Mouse (Mus musculus) intestine, embryonic 15.5 days (tissue): Measurements from ENCODE around the gene Arrdc5. TPM values are rescaled to one million over a fixed set of nuclear protein-coding genes. Genes with fewer than 3 reads are reported as not detected.

Source experiments
- ATAC-seq: fragments of 200-750 bp; cut with Nextera tagmentation; 2 replicates; pipeline ENCODE4 v1.8.0; 2017; ENCODE audit warnings: moderate TSS enrichment, moderate library complexity
- H3K27ac ChIP-seq: fragments of 300-500 bp; sonication (generic); 2 replicates; pipeline ENCODE4 v1.5.1; 2015; ENCODE audit warnings: mild to moderate bottlenecking, inconsistent platforms
- H3K27me3 ChIP-seq: fragments of 300-500 bp; sonication (generic); replicated peaks from 2 replicates; pipeline ENCODE4 v1.6.1; 2015; ENCODE audit warnings: inconsistent platforms
- H3K36me3 ChIP-seq: fragments of 300-500 bp; sonication (generic); 2 replicates; pipeline ENCODE4 v1.6.1; 2015; ENCODE audit warnings: inconsistent platforms
- H3K4me1 ChIP-seq: fragments of 300-500 bp; sonication (generic); replicated peaks from 2 replicates; pipeline ENCODE4 v1.6.1; 2015; ENCODE audit warnings: inconsistent platforms
- H3K4me2 ChIP-seq: fragments of 300-500 bp; sonication (generic); replicated peaks from 2 replicates; pipeline ENCODE4 v1.6.1; 2015; ENCODE audit warnings: mild to moderate bottlenecking, inconsistent platforms
- H3K4me3 ChIP-seq: fragments of 300-500 bp; sonication (generic); replicated peaks from 2 replicates; pipeline ENCODE4 v1.5.1; 2015; ENCODE audit warnings: inconsistent platforms
- H3K9ac ChIP-seq: fragments of 300-500 bp; sonication (generic); 2 replicates; pipeline ENCODE4 v1.6.1; 2015; ENCODE audit warnings: inconsistent platforms
- H3K9me3 ChIP-seq: fragments of 300-500 bp; sonication (generic); 2 replicates; pipeline ENCODE4 v1.6.1; 2016; ENCODE audit warnings: inconsistent platforms
- whole genome bisulfite sequencing: fragments of 180-500 bp; shearing (Covaris S2); methylation state at CpG from one replicate; pipeline ENCODE4 v1.1.7; 2015; 5-methylcytosine and 5-hydroxymethylcytosine counted together
- polyA plus RNA-seq: library from polyadenylated mRNA; unstranded; fragments of >200 nt; fragmentation: Nextera tagmentation; extraction: Ambion mirVana; gene quantifications from 2 replicates; pipeline ENCODE4 v1.2.1, GENCODE M21; 2015

Arrdc5 gene
- polyA plus RNA-seq, 1 experiment from 2014 or later = not detected

DNA sequence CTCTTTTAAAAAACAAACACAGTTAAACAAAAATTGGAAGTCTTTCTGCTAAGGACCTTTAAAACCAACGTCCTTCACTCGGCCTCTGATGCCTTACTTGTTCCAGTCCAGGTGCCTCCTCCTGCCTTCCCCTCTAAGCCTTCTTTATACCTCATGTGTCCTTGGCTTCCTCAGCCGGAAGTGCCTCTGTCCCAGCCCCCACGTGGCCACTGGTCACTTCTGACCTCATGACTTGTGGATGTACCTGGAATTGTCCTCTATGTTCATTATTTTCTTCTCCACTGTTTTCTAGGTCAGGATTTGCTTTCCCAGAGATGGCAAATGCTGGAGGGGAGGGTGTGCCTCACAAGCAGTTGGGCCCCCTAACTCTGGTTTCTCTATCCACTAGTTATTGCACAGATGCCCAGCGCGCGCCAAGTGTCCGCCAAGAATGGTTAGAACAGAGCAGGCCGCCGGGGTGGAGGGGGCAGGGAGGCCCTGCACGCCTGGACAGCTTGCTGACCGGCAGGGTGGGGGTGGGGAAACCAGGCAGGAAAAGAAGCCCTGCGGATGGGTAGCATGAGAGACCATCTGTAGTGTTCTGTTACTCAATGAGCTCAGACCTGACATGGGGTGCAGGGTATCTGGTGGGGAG lies 2.4 kb upstream of the Arrdc5 start:
- Histone ChIP-seq H3K27ac (peak overlapping the region; percentile 92), H3K27me3 (no peaks in the 10 kb centered on the region), H3K4me2 (peak overlapping the region; percentile 95), H3K9me3 (no peaks in the 10 kb centered on the region), H3K36me3 (peaks cover 2% of the 10 kb centered on the region; the same call in 1 of the 2 replicates), H3K9ac (peak overlapping the region; percentile 67; the same call in 1 of the 2 replicates), H3K4me1 (peaks cover 36% of the 10 kb centered on the region), H3K4me3 (peak overlapping the region; percentile 71; the same call in 1 of the 2 replicates)
- ATAC-seq = peak; percentile 16
- 23% methylated on average over 13 of the region's 13 CpGs for WGBS

DNA sequence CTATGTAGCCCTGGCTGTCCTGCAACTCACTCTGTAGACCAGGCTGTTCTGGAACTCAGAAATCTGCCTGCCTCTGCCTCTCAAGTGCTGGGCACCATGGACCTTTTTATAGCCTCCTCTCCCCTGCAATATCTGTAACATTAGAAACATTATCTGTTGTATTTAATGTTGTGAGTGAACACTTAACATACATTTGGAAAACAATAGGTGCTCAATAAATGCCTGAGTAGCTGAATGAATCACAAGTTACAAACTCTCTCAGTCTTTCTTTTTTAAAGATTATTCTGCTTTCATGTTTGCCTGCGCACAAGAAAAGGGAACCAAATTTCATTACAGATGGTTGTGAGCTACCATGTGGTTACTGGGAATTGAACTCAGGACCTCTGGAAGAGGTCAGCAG lies 1.8 kb downstream of the Arrdc5 start:
- no peaks in the 10 kb centered on the region for H3K36me3 ChIP-seq
- H3K4me1 ChIP-seq = peaks cover 9% of the 10 kb centered on the region
- no peak overlapping the region for H3K9ac ChIP-seq
- H3K4me2 ChIP-seq = no peak overlapping the region
- no peaks in the 10 kb centered on the region for H3K9me3 ChIP-seq
- no peaks in the 10 kb centered on the region for H3K27me3 ChIP-seq
- ATAC-seq = no peak
- WGBS = 91% methylated on average over 1 of the region's 1 CpGs
- H3K27ac ChIP-seq = no peak overlapping the region
- no peak overlapping the region for H3K4me3 ChIP-seq

DNA sequence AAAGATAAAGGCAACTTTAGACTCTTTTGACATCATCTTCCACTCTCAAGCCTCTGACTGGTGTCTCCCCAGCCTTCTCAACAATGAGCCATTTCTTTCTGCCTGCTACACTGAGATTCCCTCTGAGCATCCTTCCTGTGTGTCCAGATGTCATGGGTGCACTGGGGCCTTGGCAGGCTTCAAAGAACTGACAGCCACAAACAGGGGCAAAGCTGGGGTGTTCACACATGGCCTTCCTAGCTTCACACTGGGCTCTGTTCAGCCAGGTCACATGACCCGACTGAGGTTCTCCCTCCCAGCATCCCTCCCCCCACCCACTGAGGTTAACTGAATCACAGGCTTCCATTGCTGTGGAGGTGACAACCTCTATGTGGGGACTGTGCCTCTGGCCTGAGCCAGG lies 3.9 kb downstream of the Arrdc5 start:
- Histone ChIP-seq H3K27me3 (no peaks in the 10 kb centered on the region), H3K4me3 (no peak overlapping the region), H3K36me3 (no peaks in the 10 kb centered on the region), H3K9me3 (no peaks in the 10 kb centered on the region), H3K4me1 (peaks cover 4% of the 10 kb centered on the region), H3K4me2 (no peak overlapping the region), H3K9ac (no peak overlapping the region), H3K27ac (no peak overlapping the region)
- no peak for ATAC-seq
- WGBS = 44% methylated on average over 1 of the region's 1 CpGs

- no peak overlapping the region for H3K27ac ChIP-seq
- H3K4me1 ChIP-seq = peaks cover 12% of the 10 kb centered on the region
- no peak overlapping the region for H3K9ac ChIP-seq
- no peaks in the 10 kb centered on the region for H3K36me3 ChIP-seq
- WGBS = 89% methylated on average over 19 of the region's 19 CpGs
- no peak for ATAC-seq
- no peak overlapping the region for H3K4me3 ChIP-seq
- no peaks in the 10 kb centered on the region for H3K27me3 ChIP-seq
- H3K9me3 ChIP-seq = no peaks in the 10 kb centered on the region
- no peak overlapping the region for H3K4me2 ChIP-seq
Observed at GRCm38 (mm10) chr17:56294241-56294640, 5.8 kb downstream of the Arrdc5 start.

DNA sequence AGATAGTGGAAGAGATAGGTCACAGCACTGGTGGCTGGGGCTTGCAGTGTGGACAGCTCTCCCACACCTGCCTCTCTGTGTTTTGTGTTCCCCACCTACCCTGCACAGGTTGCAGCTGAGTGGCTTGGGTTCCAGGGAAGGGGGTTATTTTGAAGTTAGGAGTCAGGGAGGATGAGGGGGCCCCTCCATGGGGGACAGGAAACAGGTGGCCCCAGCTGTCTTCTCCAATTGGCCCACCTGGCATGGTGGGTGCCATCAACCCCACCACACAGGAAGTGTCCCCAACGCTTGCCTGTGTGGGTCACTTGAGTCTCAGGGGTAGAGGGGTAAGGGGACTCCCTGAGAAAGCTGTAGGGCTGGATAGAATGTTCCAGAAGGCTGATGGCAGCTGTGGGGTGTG lies 6.8 kb downstream of the Arrdc5 start:
- no peak for ATAC-seq
- 77% methylated on average over 1 of the region's 1 CpGs for WGBS
- H3K4me2 ChIP-seq = no peak overlapping the region

GRCm38 (mm10) chr17:56292531-56293222 lies 7.4 kb downstream of the Arrdc5 start, which contains the start of gene Plin3:
TSS of gene Plin3 (minus strand) at chr17:56292873.
- Histone ChIP-seq H3K4me1 (peaks cover 28% of the 10 kb centered on the region), H3K9me3 (no peaks in the 10 kb centered on the region), H3K27ac (peak within 1 kb of the TSS; percentile 95; the same call in 1 of the 2 replicates), H3K4me3 (no peak within 1 kb of the TSS), H3K27me3 (no peaks in the 10 kb centered on the region), H3K9ac (no peak within 1 kb of the TSS), H3K36me3 (no peaks in the 10 kb centered on the region), H3K4me2 (no peak within 1 kb of the TSS)
- WGBS = 93% methylated on average over 4 of the region's 4 CpGs
- ATAC-seq = no peak

More for the DNA sequence above, 6.8 kb downstream of the Arrdc5 start:
- Histone ChIP-seq H3K9ac (no peak overlapping the region), H3K9me3 (no peaks in the 10 kb centered on the region), H3K36me3 (no peaks in the 10 kb centered on the region), H3K27me3 (no peaks in the 10 kb centered on the region), H3K4me1 (peaks cover 22% of the 10 kb centered on the region), H3K4me3 (no peak overlapping the region), H3K27ac (no peak overlapping the region)

GRCm38 (mm10) chr17:56291826-56292475 lies 8.1 kb downstream of the Arrdc5 start:
- Histone ChIP-seq H3K9ac (no peak overlapping the region), H3K4me2 (no peak overlapping the region)

DNA sequence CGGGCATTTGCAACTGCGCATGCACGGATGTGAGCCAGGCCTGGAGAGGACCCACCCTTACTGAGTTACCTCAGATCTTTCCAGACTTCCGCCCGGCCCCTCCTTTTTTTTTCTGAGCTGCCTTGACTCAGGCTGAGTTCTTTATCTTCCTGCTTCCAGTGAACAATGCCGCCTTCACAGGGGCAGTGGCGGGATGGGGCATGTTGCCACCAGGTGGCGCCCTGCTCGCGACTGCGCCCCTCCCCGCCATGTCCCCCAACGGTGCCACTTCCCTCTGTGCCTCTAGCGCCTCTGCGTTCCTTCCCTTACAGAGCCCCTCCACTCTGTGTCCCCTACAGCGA lies 8.9 kb downstream of the Arrdc5 start:
- Histone ChIP-seq H3K4me1 (peaks cover 37% of the 10 kb centered on the region), H3K27me3 (no peaks in the 10 kb centered on the region)

More at GRCm38 (mm10) chr17:56291826-56292475, 8.1 kb downstream of the Arrdc5 start:
- H3K36me3 ChIP-seq = peaks cover 1% of the 10 kb centered on the region; the same call in 1 of the 2 replicates
- no peak for ATAC-seq
- no peak overlapping the region for H3K4me3 ChIP-seq
- H3K27ac ChIP-seq = peak overlapping the region; percentile 95; the same call in 1 of the 2 replicates
- H3K4me1 ChIP-seq = peaks cover 33% of the 10 kb centered on the region
- no peaks in the 10 kb centered on the region for H3K9me3 ChIP-seq
- no peaks in the 10 kb centered on the region for H3K27me3 ChIP-seq
- WGBS = 82% methylated on average over 7 of the region's 7 CpGs

DNA sequence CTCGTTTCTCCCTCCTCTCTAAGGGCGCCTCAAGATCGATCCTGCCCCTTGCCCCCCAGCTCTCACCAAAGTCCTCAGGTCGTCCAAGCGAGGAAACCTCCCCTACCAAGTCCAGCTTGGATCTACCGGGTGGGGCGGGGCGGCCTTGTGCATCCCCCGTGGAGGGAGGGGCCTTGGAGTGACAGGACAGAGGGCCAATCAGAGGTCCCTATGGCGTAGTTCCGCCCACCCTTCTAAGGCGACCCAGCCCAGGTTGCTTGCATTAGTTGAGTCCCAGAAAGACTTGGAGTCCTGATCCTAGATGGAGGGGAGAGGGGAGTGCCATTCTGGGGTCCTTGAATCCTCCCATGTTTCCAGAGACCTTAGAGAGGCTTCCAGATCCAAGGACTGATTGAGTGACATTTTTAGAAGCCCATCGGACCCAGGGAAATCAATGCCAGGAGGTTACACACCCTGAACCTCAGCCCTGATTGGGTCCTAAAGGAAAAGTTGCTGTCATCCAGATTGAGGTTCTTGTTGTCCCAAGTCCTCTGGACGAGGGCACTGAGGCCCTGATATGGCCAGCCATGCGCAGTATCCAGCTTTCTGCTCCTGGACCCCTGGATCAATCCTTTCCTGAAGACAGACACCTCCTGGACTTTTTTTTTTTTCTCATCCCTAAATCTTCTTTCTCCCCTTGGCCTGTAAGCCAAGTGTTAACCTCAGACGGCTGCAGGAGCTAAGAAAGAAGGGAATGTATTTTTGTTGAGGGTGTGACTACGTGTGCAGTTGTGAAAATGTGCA lies 9.5 kb downstream of the Arrdc5 start:
- peak overlapping the region; percentile 51 for H3K4me3 ChIP-seq
- H3K9ac ChIP-seq = peak overlapping the region; percentile 62
- no peaks in the 10 kb centered on the region for H3K27me3 ChIP-seq
- ATAC-seq = peak; percentile 89
- peak overlapping the region; percentile 95 for H3K27ac ChIP-seq
- H3K4me2 ChIP-seq = peak overlapping the region; percentile 79
- no peaks in the 10 kb centered on the region for H3K9me3 ChIP-seq
- H3K36me3 ChIP-seq = peaks cover 13% of the 10 kb centered on the region
- 2% methylated on average over 17 of the region's 17 CpGs for WGBS
- H3K4me1 ChIP-seq = peaks cover 37% of the 10 kb centered on the region

More for the DNA sequence above, 8.9 kb downstream of the Arrdc5 start:
- no peaks in the 10 kb centered on the region for H3K9me3 ChIP-seq
- WGBS = under 1% methylated on average over 16 of the region's 16 CpGs
- ATAC-seq = peak; percentile 84
- peak overlapping the region; percentile 95 for H3K27ac ChIP-seq
- peak overlapping the region; percentile 79 for H3K4me2 ChIP-seq
- peak overlapping the region; percentile 35; the same call in 1 of the 2 replicates for H3K9ac ChIP-seq
- H3K4me3 ChIP-seq = peak overlapping the region; percentile 51
- H3K36me3 ChIP-seq = peaks cover 8% of the 10 kb centered on the region

DNA sequence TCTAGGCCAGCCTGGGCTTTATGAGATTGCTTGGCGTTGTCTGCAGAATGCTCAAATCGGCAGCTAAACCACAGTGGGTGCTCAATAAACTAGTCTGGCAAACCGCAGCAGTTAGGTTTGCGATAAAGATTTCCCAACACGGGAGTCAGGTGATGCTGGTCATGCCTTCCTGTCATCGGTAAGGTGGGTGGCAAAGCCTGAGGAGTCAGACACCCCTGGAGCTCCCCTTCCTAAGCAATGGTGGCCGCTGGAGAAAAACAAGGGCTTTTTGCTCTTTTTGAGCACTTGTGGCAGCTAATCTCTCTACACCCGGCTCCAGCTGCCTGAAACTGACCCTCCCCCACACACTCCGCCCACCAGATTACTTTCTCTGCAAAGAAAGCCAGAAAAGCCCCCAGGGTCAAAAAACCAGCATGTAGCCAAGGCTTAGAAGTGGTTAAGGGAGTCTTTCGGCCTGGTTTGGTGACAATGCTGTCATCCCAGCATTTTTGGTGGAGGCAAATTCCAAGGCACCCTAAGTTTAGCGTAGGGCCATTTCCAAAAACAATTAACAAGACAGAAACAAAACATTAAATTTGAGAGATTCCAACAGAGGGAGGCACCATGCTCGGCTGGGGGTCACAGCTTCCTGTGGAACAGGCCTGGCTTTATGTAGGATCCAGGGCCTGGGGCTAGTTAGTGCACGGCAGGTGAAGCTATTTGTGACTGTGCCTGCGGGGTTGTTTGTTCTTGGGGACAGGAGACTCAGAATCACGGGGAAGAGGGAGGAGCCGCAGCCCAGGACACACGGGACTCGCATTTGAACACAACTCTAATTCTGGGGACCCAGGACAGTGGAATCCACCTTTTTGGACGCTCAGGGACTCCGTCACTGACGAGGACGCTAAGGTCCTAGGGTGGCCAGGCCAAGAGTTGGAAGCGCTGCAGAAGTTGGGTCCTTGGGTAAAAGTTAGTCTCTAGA lies 10.4 kb downstream of the Arrdc5 start:
- H3K4me3 ChIP-seq = peak overlapping the region; percentile 51
- H3K36me3 ChIP-seq = peaks cover 22% of the 10 kb centered on the region
- WGBS = 4% methylated on average over 23 of the region's 23 CpGs
- H3K27me3 ChIP-seq = no peaks in the 10 kb centered on the region
- no peaks in the 10 kb centered on the region for H3K9me3 ChIP-seq
- ATAC-seq = peak; percentile 20
- peak overlapping the region; percentile 79 for H3K4me2 ChIP-seq
- peaks cover 37% of the 10 kb centered on the region for H3K4me1 ChIP-seq
- peak overlapping the region; percentile 62 for H3K9ac ChIP-seq
- H3K27ac ChIP-seq = peak overlapping the region; percentile 95

GRCm38 (mm10) chr17:56288866-56289265 lies 11.2 kb downstream of the Arrdc5 start:
- Histone ChIP-seq H3K36me3 (peaks cover 28% of the 10 kb centered on the region), H3K4me2 (peak overlapping the region; percentile 79), H3K27ac (peak overlapping the region; percentile 95), H3K4me1 (peaks cover 37% of the 10 kb centered on the region), H3K4me3 (peak overlapping the region; percentile 51), H3K9me3 (no peaks in the 10 kb centered on the region), H3K9ac (peak overlapping the region; percentile 62; the same call in 1 of the 2 replicates), H3K27me3 (no peaks in the 10 kb centered on the region)
- no peak for ATAC-seq
- WGBS = 23% methylated on average over 3 of the region's 3 CpGs
